Mouse (Mus musculus): ENCODE results near the gene Churc1. TPM values are rescaled to one million over a fixed set of nuclear protein-coding genes. Genes with fewer than 3 reads are reported as not detected.

Gene Churc1
- polyA plus RNA-seq, 1 experiment, result 20.9 TPM

- no peaks in the 10 kb centered on the region for H3K36me3 ChIP-seq (ENCODE audit: control insufficient read depth, insufficient read depth, low read length)
- H3K27me3 ChIP-seq (ENCODE audit: control insufficient read depth, insufficient read depth, low read length), result no peaks in the 10 kb centered on the region
- WGBS, result 4% methylated on average over 3 of the region's 3 CpGs
- no peak overlapping the region for H3K4me3 ChIP-seq (ENCODE audit: low read depth, low read length)
- no peaks in the 10 kb centered on the region for H3K4me1 ChIP-seq (ENCODE audit: control insufficient read depth, insufficient read depth, insufficient read length, low read length)
- TF ChIP-seq CTCF (IDR thresholded peaks at IDR 0.05; ENCODE audit: extremely low read depth, insufficient read length, insufficient replicate concordance, low read depth, low read length) (peak; percentile 65; the same call in 1 of the 2 replicates), POLR2A (IDR thresholded peaks at IDR 0.05; ENCODE audit: low read depth, low read length) (no peak)
- H3K27ac ChIP-seq (ENCODE audit: insufficient read depth, low read depth, low read length), result no peak overlapping the region
Observed at GRCm38 (mm10) chr12:76832704-76833103, 67.4 kb downstream of the Churc1 start.

Other genes starting within 250 kb of the Churc1 start
- 12.3 and 16.9 TPM in 2 replicates for gene Plekhg3, start 234.6 kb upstream of the Churc1 start, polyA plus RNA-seq (2012; rRNA removed)
- gene Sptb, start 55.0 kb upstream of the Churc1 start, polyA plus RNA-seq (2012; rRNA removed), result 0.60 TPM in 2 replicates
- gene Fntb, start 51 bp downstream of the Churc1 start, polyA plus RNA-seq (2012; rRNA removed), result 9.1 and 27.1 TPM in 2 replicates
- 514 and 943 TPM in 2 replicates for gene Gpx2, start 30.0 kb downstream of the Churc1 start, polyA plus RNA-seq (2012; rRNA removed)
- gene Rab15, start 57.4 kb downstream of the Churc1 start, polyA plus RNA-seq (2012; rRNA removed), result 5.7 and 16.4 TPM in 2 replicates
- 34.6 and 99.1 TPM in 2 replicates for gene Max, start 196.7 kb downstream of the Churc1 start, polyA plus RNA-seq (2012; rRNA removed)

Data from small intestine, adult 2 months (tissue).